19 mouse cellular contexts compared by ENCODE assay signal in the genomic region with DNA sequence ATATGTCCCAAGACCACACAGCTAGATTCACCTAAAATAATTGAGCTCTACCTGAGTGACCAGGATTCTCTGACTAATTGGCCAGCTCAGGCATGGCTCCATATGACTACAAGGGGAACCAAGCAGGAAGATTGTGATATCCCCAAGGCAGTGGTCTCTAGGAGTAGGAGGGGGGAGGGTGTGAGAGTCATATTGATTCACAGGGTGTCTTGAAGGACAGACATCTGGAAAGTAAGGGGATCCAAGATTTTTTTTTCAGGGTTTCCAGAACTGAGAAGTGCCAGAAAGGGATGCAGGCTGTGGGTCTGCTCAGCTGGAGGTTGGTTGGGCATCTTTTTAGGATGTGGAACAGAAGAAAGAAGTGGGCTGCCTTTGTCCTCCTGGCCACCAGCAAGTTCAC.
"Had no signal": no experiment of that assay in that cellular context is flagged by ENCODE, and none has a peak within 500 bp of the region (broad histone marks: within the 10 kb centered on the region; RNA-seq: fewer than 3 reads in every experiment).

No protein-coding gene starts in this region.

- H3K27ac ChIP-seq: limb, embryonic 15.5 days; liver, embryonic 12.5 days; liver, embryonic 14.5 days; midbrain, embryonic 10.5 days; midbrain, embryonic 12.5 days; neural tube, embryonic 13.5 days; neural tube, embryonic 15.5 days had no signal

- DNase-seq: lung, postnatal 36 days; midbrain, embryonic 14.5 days; retina, postnatal 1 day; right cerebral cortex, adult 18-20 months; right cerebral cortex, postnatal 25 days; right cerebral cortex, postnatal 4 days; spleen, adult 18-20 months; thymus, adult 18-20 months; thymus, postnatal 14 days; thymus, postnatal 36 days had no signal

- H3K36me3 ChIP-seq: limb, embryonic 15.5 days; liver, embryonic 12.5 days; midbrain, embryonic 10.5 days; midbrain, embryonic 12.5 days; neural tube, embryonic 13.5 days; neural tube, embryonic 15.5 days had no signal

- ATAC-seq: liver, embryonic 12.5 days; midbrain, embryonic 16.5 days had no signal

- H3K4me2 ChIP-seq: limb, embryonic 15.5 days; liver, embryonic 12.5 days; midbrain, embryonic 12.5 days; neural tube, embryonic 13.5 days; neural tube, embryonic 15.5 days had no signal

- H3K9me3 ChIP-seq: limb, embryonic 15.5 days; neural tube, embryonic 15.5 days had no signal

- H3K4me3 ChIP-seq: limb, embryonic 15.5 days; liver, embryonic 12.5 days; midbrain, embryonic 10.5 days; midbrain, embryonic 12.5 days; myocyte; neural tube, embryonic 13.5 days; neural tube, embryonic 15.5 days had no signal

- H3K4me1 ChIP-seq: limb, embryonic 15.5 days; liver, embryonic 12.5 days; midbrain, embryonic 10.5 days had no signal

- H3K9ac ChIP-seq: limb, embryonic 15.5 days; liver, embryonic 12.5 days; liver, embryonic 14.5 days; midbrain, embryonic 12.5 days; neural tube, embryonic 13.5 days; neural tube, embryonic 15.5 days had no signal

- H3K27me3 ChIP-seq: limb, embryonic 15.5 days; liver, embryonic 12.5 days; midbrain, embryonic 12.5 days; neural tube, embryonic 13.5 days; neural tube, embryonic 15.5 days had no signal
